In the genomic region with DNA sequence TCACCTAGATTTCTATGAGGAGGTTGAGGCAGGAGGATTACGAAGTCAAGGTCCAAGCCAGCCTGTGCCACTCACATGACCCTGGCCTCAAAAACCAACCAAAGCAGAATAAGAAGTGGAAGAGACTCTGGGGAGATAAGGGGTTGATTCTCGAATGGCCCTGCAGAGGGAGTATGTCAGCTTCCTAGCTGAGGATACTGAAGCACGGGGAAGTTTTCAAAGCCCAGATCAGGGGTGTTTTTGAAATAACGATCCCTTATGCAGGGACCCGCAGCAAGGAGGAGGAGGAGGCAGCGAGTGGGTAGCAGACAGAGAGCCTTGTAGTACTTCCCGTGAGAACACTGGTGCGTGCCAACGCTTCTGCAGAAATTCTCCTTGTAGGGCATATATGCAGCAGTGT, we compare ENCODE assay signal across 8 mouse cellular contexts.
DNase-seq lines count a peak whose midpoint lies in the region; ATAC-seq and TF ChIP-seq lines count a peak whose summit lies in the region.
"Had no signal": no experiment of that assay in that cellular context is flagged by ENCODE, and none has a peak within 500 bp of the region (broad histone marks: within the 10 kb centered on the region; RNA-seq: fewer than 3 reads in every experiment).

No protein-coding gene starts in this region.

- WGBS in forebrain, embryonic 14.5 days = 24% methylated on average over 9 of the region's 9 CpGs
- 63% methylated on average over 9 of the region's 9 CpGs for whole genome bisulfite sequencing in kidney, adult 2 months
- 29% methylated on average over 9 of the region's 9 CpGs for WGBS in thymus, adult 2 months

- no peak overlapping the region for H3K27ac ChIP-seq in layer of hippocampus, adult 2 months
- H3K27ac ChIP-seq in forebrain, embryonic 14.5 days (ENCODE audit: low read depth, low read length) = no peak overlapping the region
- H3K27ac ChIP-seq in kidney, adult 2 months (ENCODE audit: insufficient read depth, low read depth, low read length) = no peak overlapping the region
- no peak overlapping the region for H3K27ac ChIP-seq in thymus, adult 2 months (ENCODE audit: control insufficient read depth, insufficient read depth, low read length)

- no peak overlapping the region for H3K4me2 ChIP-seq in forebrain, embryonic 14.5 days (ENCODE audit: low read length)

- no peaks in the 10 kb centered on the region for H3K9me3 ChIP-seq in forebrain, embryonic 14.5 days (replicated peaks; ENCODE audit: control insufficient read depth, low read length)

- H3K36me3 ChIP-seq in forebrain, embryonic 14.5 days (ENCODE audit: control insufficient read depth, insufficient read depth, low read length) = 0 out of 2 replicates have a peak, but pooled peaks cover under 1% of the 10 kb centered on the region
- H3K36me3 ChIP-seq in kidney, adult 2 months (ENCODE audit: control insufficient read depth, insufficient read depth, low read length) = peaks cover 2% of the 10 kb centered on the region; the same call in 1 of the 2 replicates
- no peaks in the 10 kb centered on the region for H3K36me3 ChIP-seq in thymus, adult 2 months (ENCODE audit: control insufficient read depth, insufficient read depth, low read length)

- no peaks in the 10 kb centered on the region for H3K4me1 ChIP-seq in forebrain, embryonic 14.5 days (ENCODE audit: control insufficient read depth, insufficient read depth, low read length)
- no peaks in the 10 kb centered on the region for H3K4me1 ChIP-seq in kidney, adult 2 months (ENCODE audit: control insufficient read depth, insufficient read depth, low read length)
- no peaks in the 10 kb centered on the region for H3K4me1 ChIP-seq in thymus, adult 2 months (replicated peaks; ENCODE audit: control insufficient read depth, insufficient read depth, low read length)

- H3K4me3 ChIP-seq in layer of hippocampus, adult 2 months = no peak overlapping the region
- no peak overlapping the region for H3K4me3 ChIP-seq in forebrain, embryonic 14.5 days (ENCODE audit: low read depth, low read length)
- H3K4me3 ChIP-seq in kidney, adult 2 months (ENCODE audit: insufficient read depth, low read depth, low read length) = no peak overlapping the region
- no peak overlapping the region for H3K4me3 ChIP-seq in thymus, adult 2 months (ENCODE audit: control insufficient read depth, insufficient read depth, low read length)

- no peaks in the 10 kb centered on the region for H3K27me3 ChIP-seq in forebrain, embryonic 14.5 days (replicated peaks; ENCODE audit: control insufficient read depth, insufficient read depth, low read length)
- no peaks in the 10 kb centered on the region for H3K27me3 ChIP-seq in kidney, adult 2 months (replicated peaks; ENCODE audit: control insufficient read depth, insufficient read depth, low read length)
- H3K27me3 ChIP-seq in thymus, adult 2 months (ENCODE audit: control insufficient read depth, insufficient read depth, low read length) = no peaks in the 10 kb centered on the region

- no peak for TF ChIP-seq POLR2A in kidney, adult 2 months (IDR thresholded peaks at IDR 0.05; ENCODE audit: low read depth, low read length)
- no peak for TF ChIP-seq POLR2A in thymus, adult 2 months (IDR thresholded peaks at IDR 0.05; ENCODE audit: control insufficient read depth, extremely low read depth, insufficient read depth, low read length, poor library complexity)

- no peak overlapping the region for H3K9ac ChIP-seq in forebrain, embryonic 14.5 days (ENCODE audit: low read length)

- DNase-seq in layer of hippocampus, adult 2 months (ENCODE audit: low spot score in 2 of 2) = peak; percentile 38 to 41
- no peak for DNase-seq in layer of hippocampus, adult 11-12 months (ENCODE audit: low spot score)
- DNase-seq in adipocyte (ENCODE audit: low spot score) = peak; percentile 14
- peak; percentile 75 for DNase-seq in forebrain, embryonic 14.5 days (ENCODE audit: low spot score)
- DNase-seq in kidney, adult 2 months = no peak
- no peak for DNase-seq in thymus, adult 2 months
- DNase-seq: lung, postnatal 36 days had no signal

- peak; percentile 86 for TF ChIP-seq CTCF in layer of hippocampus, adult 2 months (conservative IDR thresholded peaks at IDR 0.05)
- no peak for TF ChIP-seq CTCF in kidney, adult 2 months (conservative IDR thresholded peaks at IDR 0.05; ENCODE audit: insufficient read depth, insufficient read length, low read depth, low read length)
- TF ChIP-seq CTCF in thymus, adult 2 months (IDR thresholded peaks at IDR 0.05; ENCODE audit: borderline replicate concordance, control insufficient read depth, extremely low read depth, insufficient read depth, low read length, poor library complexity) = no peak

- peak; percentile 57; the same call in 1 of the 2 replicates for ATAC-seq in forebrain, embryonic 14.5 days
- 0 out of 2 replicates have a peak, but pooled peaks have one; percentile 10 for ATAC-seq in neutrophil, adult 5-6 weeks (ENCODE audit: extremely low read depth, insufficient number of reproducible peaks, low FRiP score, poor library complexity, severe bottlenecking)

Comparison
In these comparisons a context has a peak if more than half of its experiments do, and no peak if none do; other contexts are left out.
1. DNase-seq: peak in layer of hippocampus, adult 2 months (2 of 2), adipocyte (single experiment) and forebrain, embryonic 14.5 days (single experiment); none in layer of hippocampus, adult 11-12 months (single experiment), kidney, adult 2 months (single experiment) and thymus, adult 2 months (single experiment).